Mouse (Mus musculus): ENCODE results near the gene Dop1b.

DNA sequence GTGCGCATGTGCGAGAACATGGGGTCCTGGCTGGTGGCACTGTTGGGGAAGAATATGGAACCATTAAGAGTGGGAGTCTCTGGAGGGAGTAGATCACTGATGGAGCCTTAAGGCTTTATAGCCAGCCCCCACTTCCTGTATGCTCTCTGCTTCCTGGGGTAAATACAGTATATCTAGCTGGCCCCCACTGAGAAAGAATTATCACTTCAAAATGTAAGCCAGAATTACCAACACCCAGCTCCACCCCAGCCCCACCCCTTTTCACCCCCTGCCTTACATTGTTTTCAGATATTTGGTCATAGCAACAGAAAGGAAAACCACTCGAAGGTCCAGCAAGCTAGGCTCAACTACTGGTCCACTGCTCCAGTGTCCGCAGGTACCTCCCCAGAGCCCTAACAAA is 76.7 kb downstream of the Dop1b start:
- TF ChIP-seq CTCF (IDR thresholded peaks at IDR 0.05; ENCODE audit: extremely low read depth, insufficient read depth, low read length) (no peak), POLR2A (IDR thresholded peaks at IDR 0.05; ENCODE audit: extremely low read depth, insufficient read depth, low read length) (no peak)
